Mouse (Mus musculus) cerebellum, postnatal 14 days (tissue): ENCODE results near the gene Gad2.
"Not testable (repeated sequence)": the region's sequence is repeated elsewhere in the genome, so short reads cannot be mapped to it uniquely, and the experiment has no call there.

Experiments
- DNase-seq, 2 experiments: peaks; one replicate each; pipeline ENCODE4 v3.0.0; 2021; ENCODE audit warnings: mixed read lengths in 2 of 2

Gad2 gene

DNA sequence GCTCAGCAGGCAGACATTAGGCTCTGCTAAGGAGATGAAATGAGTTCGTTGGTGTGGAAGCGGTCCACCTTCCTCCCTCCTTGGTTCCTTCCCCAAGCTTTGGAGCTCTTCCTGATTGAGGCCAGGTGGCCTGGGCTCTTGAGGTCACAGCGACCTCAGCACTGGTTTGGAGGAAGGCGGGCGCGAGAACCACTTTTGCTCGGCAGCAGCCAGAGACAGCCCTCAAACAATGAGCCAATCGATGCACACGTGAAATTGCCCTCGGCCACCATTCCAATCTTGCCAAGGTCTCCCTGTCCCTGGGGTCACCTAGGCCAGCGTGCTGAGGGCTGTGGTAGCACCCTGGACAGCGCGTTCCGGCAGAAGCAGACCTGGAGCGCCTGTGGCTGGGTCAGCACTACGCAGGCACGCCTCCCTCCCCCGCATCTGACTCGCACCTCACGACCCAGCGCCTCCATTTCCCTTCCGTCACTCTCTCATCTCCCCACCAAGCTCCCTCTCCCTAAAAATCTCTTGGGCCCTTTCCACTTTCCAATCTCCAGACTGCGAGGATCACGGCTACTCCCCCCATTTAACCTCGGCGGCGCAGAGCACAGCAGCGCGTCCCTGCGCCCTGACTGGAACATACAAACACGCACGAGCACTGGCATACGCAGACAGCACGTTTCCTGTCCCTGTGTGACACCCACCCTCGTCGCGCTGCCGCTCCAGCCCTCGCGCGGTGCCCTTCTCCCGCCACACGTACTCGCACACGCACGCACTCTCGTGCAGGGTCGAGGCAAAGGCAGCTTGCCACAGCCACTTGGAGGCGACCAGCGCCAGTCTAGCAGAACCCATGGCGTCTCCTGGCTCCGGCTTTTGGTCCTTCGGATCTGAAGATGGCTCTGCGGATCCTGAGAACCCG lies at the start of gene Gad2:
Gene Gad2 (plus strand): TSS at position 378 of the 904 bp plus-strand sequence.
- peak; percentile 55 to 60 for DNase-seq

DNA sequence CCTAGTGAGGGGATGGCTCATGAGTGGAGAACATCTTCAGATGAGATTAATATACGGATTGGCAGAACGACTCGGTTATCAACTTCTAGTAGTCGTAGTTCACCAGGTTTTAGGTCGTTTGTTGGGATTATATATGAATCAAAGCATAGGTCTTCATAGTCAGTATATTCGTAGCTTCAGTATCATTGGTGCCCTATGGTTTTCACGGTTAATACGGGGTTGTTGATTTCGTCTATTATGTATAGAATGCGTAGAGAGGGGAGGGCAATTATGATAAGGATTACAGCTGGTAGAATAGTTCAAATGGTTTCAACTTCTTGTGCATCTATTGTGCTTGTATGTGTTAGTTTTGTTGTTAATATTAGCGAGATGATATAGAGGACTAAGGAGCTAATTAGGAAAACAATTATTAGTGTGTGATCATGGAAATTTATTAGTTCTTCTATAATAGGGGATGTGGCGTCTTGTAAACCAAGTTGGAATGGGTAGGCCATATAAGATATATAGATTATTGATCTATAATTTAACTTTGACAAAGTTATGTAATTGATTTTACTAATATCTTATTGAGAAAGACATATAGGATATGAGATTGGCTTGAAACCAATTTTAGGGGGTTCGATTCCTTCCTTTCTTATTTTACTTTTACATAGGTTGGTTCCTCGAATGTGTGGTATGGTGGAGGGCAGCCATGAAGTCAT lies 34.4 kb upstream of the Gad2 start:
- DNase-seq = not testable (repeated sequence)

DNA sequence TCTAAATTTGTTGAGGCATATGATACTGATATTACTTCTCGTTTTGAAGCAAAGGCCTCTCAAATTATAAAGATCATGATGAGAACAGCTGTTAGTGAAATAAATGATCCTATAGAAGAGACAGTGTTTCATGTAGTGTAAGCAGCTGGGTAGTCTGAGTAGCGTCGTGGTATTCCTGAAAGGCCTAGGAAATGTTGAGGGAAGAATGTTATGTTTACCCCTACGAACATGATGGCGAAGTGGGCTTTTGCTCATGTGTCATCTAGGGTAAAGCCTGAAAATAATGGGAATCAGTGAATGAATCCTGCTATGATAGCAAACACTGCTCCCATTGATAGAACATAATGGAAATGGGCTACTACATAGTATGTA lies 33.8 kb upstream of the Gad2 start:
- DNase-seq = not testable (repeated sequence)

DNA sequence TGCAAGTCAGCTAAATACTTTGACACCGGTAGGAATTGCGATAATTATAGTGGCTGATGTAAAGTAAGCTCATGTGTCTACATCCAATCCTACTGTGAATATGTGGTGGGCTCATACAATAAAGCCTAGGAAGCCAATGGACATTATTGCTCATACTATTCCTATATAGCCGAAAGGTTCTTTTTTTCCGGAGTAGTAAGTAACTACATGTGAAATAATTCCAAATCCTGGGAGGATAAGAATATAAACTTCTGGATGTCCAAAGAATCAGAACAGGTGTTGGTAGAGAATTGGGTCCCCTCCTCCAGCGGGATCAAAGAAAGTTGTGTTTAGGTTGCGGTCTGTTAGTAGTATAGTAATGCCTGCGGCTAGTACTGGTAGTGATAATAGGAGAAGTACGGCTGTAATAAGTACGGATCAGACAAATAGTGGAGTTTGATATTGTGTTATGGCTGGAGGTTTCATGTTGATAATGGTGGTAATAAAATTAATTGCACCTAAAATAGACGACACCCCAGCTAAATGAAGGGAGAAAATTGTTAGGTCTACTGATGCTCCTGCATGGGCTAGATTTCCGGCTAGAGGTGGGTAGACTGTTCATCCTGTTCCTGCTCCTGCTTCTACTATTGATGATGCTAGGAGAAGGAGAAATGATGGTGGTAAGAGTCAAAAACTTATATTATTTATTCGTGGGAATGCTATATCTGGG lies 33.2 kb upstream of the Gad2 start:
- DNase-seq = not testable (repeated sequence)

DNA sequence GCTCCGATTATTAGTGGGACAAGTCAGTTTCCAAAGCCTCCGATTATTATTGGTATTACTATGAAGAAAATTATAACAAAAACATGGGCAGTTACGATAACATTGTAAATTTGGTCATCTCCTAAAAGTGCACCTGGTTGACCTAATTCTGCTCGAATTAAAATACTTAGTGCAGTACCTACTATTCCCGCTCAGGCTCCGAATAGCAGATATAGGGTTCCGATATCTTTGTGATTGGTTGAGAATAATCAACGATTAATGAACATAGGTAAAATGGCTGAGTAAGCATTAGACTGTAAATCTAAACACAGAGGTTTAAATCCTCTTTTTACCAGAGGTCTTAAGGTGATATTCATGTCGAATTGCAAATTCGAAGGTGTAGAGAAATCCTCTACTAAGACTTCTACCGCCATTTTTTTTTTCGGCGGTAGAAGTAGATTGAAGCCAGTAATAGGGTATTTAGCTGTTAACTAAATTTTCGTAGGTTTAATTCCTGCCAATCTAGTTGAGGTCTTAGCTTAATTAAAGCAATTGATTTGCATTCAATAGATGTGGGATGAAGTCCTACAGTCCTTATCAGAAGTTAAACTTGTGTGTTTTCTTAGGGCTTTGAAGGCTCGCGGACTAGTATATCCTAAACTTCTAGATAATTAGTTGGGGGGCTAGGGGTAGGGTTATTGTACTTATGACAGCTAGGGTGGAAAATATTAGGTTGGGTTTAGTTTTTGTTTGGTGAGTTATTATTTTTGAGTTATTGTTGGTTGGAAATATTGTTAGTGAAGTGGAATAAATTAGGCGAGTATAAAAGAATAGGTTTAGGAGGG lies 32.4 kb upstream of the Gad2 start:
- not testable (repeated sequence) for DNase-seq

DNA sequence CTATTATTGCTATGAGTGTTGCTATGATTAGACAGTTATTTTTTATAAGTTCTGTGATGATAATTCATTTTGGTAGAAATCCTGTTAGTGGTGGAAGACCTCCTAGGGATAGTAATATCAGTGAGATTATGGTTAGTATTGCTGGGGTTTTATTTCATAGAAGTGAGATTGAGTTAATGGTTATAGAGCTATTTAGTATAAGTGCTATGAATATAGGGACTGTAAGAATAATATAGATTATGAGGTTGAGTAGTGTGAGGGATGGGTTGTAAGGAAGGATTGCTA lies 31.9 kb upstream of the Gad2 start:
- DNase-seq = no peak

DNA sequence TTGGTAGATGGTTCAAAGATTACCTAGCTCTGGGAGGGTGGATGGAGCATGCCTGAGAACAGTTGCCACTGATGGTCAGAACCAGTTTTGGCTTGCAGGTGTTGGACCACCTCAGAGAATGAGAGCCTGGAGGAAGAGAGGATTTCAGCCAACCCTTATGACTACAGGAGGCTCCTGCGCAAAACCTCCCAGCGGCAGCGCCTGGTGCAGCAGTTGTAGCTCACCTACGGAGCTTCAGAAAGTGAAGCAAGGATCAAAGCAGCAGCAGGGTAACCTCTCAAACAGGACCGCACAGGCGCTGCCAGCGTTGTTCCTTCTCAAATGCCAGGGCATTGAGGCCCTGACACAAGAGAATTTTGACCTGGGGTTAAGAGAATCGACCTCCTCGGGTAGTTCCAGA lies 4.1 kb upstream of the Gad2 start:
- DNase-seq = no peak

DNA sequence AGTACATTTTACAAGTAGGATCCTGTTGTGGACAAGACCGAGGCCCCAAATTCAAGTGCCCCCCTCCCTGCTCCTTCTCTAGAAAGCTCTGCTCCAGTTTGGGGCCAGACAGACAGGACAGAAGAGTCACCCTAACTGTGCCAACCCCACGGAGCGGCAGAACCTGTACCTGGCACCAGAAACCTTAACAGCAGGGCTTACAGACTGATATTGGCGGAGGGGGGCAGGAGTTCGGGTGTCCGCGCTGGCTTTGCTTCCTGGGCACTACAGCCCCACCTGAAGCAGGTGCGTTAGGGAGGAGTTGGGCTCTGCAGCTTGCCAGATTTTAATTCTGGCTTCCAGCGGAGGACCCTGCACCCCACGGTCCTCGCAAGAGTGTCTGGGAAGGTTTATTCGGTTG lies 2.6 kb upstream of the Gad2 start:
- DNase-seq = peak; percentile 14 to 19

DNA sequence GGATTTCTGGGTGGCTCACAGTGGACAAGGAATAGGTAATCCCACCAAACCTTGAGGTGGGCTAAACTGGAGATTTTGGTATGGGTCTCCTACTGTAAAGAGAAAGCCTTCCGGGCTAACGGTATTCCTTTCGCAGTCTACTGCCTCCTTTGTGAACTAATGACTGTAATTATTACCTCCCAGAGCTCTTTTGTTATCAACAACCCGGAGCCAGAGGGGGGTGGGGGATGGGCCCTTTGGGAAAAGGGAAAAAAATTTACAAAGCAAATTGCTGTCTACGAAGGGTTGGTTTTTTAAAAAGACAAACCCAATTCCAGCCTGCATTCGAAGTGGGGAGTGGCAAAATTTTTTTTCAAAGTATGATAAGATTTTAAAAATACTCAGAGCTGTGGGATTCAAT lies 2.0 kb upstream of the Gad2 start:
- DNase-seq = peak; percentile 15 to 23

DNA sequence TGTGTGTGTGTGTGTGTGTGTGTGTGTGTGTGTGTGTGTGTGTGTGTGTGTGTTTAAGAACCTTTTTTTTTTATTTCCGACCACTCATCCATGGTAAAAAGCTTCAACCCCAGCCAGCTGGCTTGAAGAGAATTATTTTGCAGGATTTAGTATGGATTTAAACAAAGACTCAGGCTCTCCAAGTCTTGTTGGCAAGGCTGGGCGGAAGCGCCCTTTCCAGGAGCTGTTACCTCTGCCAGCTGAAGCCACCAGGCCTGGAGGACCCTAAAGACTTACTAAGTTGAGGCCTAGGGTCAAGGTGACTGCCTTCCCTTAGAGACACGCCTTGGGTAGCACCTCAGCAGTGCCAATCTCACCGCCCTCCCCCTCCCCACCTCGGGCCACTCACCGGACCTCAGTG lies 1.5 kb upstream of the Gad2 start:
- peak; percentile 24 to 33 for DNase-seq

DNA sequence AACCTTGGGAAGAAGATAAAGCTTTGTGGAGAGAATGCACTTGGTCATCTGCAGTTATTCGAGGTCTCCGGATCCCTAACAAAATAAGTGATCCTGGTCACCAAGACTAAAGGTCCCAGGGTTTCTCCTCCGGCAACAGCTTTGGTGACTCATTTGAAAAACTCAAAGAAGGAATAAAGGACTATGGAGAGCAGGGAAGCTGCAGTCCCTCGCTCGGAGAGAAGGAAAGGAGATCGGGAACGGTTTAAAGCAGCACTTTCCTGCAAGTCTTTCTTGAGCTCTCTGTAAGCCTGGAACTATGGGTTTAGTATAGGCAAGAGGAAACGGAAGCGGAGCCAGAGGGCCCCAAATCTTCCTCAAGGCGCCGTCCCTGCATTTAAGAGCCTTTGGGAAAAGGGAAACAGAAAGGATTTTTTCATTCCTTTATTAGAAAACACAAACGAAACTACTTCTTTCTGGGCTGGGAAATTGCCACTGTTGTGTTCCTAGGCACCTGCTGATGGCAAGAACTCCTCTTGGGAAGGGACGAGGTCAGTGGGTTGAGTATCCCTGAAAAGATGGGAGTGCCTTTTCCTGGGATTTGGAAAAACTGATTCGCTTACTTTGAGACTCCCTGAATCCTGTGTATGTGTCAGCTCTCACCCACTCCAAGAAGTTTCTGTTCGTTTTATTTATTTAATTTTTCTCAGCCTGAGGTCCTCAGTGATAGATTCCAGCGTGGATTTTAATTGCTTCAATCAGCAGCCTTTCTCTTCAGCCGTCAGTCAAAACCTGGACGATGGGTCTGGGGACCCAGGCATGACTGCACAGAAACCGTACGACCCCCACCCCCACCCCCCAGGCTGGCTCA lies 802 bp upstream of the Gad2 start:
- DNase-seq = peak in 1 of 2 experiments; percentile 9

DNA sequence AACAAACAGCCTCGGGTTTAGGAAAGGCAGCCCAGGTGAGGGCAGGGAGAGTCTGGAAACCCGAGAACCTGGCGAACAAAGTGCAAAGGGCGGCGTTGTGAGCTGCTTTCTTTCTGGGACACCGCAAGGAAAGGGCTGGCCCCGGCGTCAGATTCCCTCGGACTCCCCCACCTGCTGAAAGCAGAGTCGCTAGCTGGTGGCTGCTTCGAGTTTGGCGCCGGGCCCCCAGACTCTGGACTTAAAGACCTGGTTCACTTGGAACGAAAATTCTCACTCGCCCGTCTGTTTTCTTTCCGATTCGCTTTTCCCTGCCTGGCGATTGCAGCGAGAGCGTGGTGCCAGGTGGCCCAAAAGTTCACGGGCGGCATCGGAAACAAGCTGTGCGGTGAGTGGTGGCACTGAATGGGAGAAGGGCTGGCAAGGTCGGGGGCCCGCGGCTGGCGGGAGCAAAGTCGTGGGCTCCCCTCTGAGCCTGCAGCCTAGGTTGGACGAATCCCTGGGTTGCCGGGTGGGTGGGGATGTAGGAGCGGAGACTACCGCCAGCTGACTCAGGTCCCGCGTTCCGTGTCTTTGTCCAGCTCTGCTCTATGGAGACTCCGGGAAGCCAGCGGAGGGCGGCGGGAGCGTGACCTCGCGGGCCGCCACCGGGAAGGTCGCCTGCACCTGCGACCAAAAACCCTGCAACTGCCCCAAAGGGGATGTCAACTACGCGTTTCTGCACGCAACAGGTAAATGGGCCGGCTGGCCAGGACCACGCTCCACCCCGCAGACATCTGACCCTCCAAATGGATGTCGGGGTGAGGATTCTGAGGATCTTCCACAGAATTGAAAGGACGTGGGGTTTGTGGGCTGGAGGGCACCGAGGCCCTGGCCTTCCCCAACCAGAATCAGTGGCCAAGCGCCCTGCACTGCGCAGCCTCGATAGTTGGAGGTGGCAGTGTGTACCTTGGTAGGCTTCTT lies 1.4 kb downstream of the Gad2 start:
- DNase-seq = peak; percentile 39 to 40

DNA sequence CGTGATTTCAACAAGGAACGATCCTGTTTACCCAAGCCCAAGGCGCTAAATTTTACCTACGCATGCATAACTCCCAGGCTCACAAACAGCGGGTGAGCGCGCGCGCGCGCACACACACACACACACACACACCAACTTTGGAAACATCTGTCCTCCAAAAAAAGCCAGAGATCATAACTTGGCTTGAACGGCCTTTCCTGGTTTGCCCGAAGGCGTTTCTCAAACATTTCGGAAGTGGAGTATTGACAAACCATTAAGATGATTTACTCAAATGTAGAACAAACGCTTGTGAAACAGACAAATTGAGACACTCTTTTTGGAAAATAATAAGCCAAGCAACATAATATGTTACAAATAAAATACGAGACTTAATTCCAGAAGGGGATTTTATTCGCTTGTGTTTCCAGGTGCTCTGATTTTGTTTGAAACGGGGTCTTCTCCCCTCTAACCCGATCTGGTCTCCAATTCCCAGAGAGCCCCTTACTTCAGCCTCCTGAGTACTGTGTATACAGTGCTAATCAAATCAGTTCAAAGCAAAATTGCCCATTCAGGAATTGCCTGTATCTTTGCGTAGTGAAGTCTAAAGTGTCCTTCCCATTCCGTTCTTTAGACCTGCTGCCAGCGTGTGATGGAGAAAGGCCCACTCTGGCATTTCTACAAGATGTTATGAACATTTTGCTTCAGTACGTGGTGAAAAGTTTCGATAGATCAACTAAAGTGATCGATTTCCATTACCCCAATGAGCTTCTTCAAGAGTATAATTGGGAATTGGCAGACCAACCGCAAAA lies 2.4 kb downstream of the Gad2 start:
- peak in 1 of 2 experiments; percentile 15 for DNase-seq

DNA sequence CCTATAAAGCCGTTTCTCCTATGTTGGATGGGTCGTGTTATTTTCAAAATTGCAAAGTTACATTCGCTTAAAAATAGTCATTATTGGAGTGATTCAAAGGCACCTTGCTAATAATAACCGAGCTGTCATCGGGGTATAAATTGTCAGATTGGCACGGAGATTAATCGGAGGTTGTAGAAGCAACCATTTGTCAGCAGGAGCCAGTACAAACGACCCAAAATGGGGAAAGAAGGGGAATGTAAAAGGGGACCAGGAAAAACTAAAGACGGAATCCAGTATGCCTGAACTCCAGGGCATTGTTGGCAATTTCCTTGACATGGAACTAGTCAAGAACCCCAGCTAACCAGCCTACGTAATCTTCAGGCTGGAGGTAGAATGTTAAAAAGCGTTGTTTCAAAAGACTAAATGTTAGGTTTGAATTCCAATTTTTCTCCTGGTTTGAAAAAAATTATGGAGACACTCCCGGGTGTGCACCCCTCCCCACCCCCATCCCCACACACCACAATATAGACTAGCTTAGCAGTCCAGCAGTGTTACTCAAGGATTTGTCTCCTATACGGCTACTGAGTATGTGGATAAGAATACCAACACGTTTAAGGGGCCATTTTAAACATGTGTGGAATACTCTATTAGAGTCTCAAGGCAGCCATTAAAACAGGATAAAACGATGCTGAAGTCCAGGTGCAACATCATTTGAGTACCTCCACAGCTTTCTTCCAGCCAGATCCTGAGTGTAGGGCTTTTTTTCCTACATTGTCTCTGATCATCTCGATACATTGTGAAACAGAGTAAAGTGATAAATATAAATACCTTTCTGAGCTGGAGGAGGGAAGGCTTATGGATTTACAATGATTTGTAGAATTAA lies 3.3 kb downstream of the Gad2 start:
- peak in 1 of 2 experiments; percentile 9 for DNase-seq

DNA sequence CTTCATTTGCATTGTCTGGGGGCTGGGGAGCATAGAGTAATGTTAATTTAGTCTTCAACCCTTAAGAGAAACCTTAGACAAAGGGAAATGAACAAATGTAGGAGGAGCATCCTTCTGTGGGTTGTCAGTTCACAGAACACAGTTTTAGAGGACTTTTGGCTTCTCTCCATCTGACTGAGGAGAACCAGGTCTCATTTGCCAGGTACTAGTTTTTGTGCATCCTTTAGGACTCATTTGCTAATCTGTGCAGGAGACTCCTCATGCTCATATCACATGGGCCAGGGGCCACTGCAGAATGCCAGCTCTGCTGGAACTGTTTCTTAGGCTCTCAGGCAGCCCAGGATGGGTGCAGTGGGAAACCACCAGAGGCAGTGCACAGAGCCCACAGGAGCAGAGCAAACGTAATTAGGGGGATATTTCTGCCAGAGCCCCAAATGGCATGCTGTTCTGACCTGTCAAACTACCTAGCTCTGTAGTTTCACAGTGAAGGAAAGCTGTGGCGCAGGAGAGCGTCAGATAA lies 5.2 kb downstream of the Gad2 start:
- peak; percentile 4 to 16 for DNase-seq

DNA sequence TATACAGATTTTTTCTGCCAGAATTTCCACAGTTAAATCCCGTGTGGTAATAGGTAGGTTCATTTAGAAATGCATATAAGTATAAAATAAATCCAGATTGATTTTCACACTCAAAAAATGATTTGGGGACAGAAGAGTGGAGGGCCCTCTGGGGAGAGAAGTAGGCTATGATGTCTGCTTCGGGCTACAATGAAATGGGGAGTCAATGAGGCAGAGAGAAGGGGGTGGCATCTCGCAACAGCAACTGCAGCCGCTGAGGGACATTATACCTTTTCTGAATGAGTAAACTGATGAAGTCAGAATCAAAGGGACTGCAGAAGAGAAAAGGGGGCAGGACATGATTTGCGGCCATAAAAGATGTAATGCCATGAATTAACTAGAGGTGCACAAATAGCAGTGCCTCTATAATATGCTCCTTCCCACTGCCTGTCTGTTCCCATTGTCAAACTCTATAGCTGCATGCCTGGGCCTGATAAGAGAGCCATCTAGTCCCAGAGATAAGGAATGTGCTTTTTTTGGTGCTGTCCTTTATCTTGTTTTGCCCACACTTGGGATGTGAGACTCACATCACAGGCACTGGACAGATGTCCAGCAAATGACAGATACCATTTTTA lies 5.9 kb downstream of the Gad2 start:
- no peak for DNase-seq

DNA sequence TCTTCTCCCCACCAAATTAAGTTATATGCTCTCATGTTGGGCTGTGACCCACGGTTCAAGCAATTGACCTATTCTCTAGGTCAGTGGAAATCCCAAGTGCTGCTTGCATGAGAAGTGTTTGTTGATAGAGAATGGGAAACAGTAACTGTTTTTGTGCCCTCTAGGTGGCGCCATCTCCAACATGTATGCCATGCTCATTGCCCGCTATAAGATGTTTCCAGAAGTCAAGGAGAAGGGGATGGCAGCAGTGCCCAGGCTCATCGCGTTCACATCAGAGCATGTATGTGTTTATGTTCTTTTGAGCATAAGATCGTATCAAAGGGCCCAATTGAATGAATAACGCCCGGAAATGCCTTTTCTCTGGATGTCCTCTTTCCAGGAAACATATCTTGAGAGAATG lies 12.8 kb downstream of the Gad2 start:
- peak; percentile 51 to 59 for DNase-seq

DNA sequence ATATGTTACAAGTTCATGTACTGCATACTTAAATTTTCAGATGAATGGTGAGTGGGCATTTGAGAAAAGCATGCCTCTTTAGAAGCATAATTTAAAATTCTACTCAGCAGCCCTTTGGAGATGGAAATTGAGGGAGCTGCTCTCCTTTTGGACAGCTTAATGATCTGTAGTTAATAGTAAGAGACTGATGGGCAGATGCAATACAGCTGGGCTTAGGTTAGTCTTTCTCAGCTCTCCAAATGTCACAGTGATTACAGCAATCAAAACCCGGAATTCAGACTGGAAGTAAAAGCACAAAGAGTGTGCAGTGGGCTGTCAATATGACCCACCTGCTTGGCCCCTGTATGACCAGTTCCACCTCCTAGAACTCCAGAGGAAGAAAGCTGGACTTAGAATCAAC lies 24.1 kb downstream of the Gad2 start:
- DNase-seq = no peak
